Mouse (Mus musculus) naive thymus-derived CD4-positive, alpha-beta T cell, adult 2 months (primary cell): ENCODE measurements around the gene Nrxn1.
A peak's percentile ranks its signal among the peaks of the same experiment; 100 is the strongest.
"Not testable (repeated sequence)": the region's sequence is repeated elsewhere in the genome, so short reads cannot be mapped to it uniquely, and the experiment has no call there.

Experiments
- DNase-seq: peaks from one replicate; pipeline ENCODE4 v3.0.0-alpha.2; 2011; ENCODE audit warnings: low read depth

Gene Nrxn1

GRCm38 (mm10) chr17:90583196-90583595 lies 509.7 kb downstream of the Nrxn1 start:
- DNase-seq = no peak

- DNase-seq = no peak
These were observed 523.0 kb downstream of the Nrxn1 start for GRCm38 (mm10) chr17:90569877-90570276.

GRCm38 (mm10) chr17:90565186-90565585 lies 527.7 kb downstream of the Nrxn1 start:
- DNase-seq = no peak

GRCm38 (mm10) chr17:90556376-90556775 lies 536.5 kb downstream of the Nrxn1 start:
- DNase-seq = no peak

GRCm38 (mm10) chr17:90550415-90550814 lies 542.5 kb downstream of the Nrxn1 start:
- DNase-seq = no peak

- no peak for DNase-seq
These were observed 546.1 kb downstream of the Nrxn1 start for GRCm38 (mm10) chr17:90546806-90547205.

- DNase-seq = no peak
These were observed 548.1 kb downstream of the Nrxn1 start for GRCm38 (mm10) chr17:90544639-90545259.

- DNase-seq = no peak
These were observed 548.8 kb downstream of the Nrxn1 start for GRCm38 (mm10) chr17:90543986-90544638.

GRCm38 (mm10) chr17:90531443-90531842 lies 561.4 kb downstream of the Nrxn1 start:
- no peak for DNase-seq

GRCm38 (mm10) chr17:90506026-90506425 lies 586.8 kb downstream of the Nrxn1 start:
- no peak for DNase-seq

- DNase-seq = not testable (repeated sequence)
These were observed 588.9 kb downstream of the Nrxn1 start for GRCm38 (mm10) chr17:90503999-90504398.

- peak; percentile 14 for DNase-seq
These were observed 591.7 kb downstream of the Nrxn1 start for GRCm38 (mm10) chr17:90501023-90501675.

- DNase-seq = no peak
These were observed 613.2 kb downstream of the Nrxn1 start for GRCm38 (mm10) chr17:90479531-90480250.

GRCm38 (mm10) chr17:90456748-90457147 lies 636.1 kb downstream of the Nrxn1 start:
- DNase-seq = no peak

- DNase-seq = no peak
These were observed 637.0 kb downstream of the Nrxn1 start for GRCm38 (mm10) chr17:90455904-90456303.

- no peak for DNase-seq
These were observed 637.5 kb downstream of the Nrxn1 start for GRCm38 (mm10) chr17:90455409-90455775.

GRCm38 (mm10) chr17:90454738-90455408 lies 638.0 kb downstream of the Nrxn1 start:
- no peak for DNase-seq

- DNase-seq = no peak
These were observed 638.5 kb downstream of the Nrxn1 start for GRCm38 (mm10) chr17:90454356-90454737.

- no peak for DNase-seq
These were observed 639.6 kb downstream of the Nrxn1 start for GRCm38 (mm10) chr17:90453280-90453679.

GRCm38 (mm10) chr17:90452770-90453169 lies 640.1 kb downstream of the Nrxn1 start:
- DNase-seq = no peak

- DNase-seq = no peak
These were observed 641.5 kb downstream of the Nrxn1 start for GRCm38 (mm10) chr17:90451384-90451783.

GRCm38 (mm10) chr17:90443067-90443466 lies 649.8 kb downstream of the Nrxn1 start:
- DNase-seq = no peak
